Mouse (Mus musculus) CD4-positive helper T cell, adult 2 months (primary cell): ENCODE measurements around the gene Tead1.
A peak's percentile ranks its signal among the peaks of the same experiment; 100 is the strongest.

Experiments used
- DNase-seq: peaks from one replicate; pipeline ENCODE4 v3.0.0-alpha.2; 2012; ENCODE audit warnings: low read depth, missing footprints, low spot score

Gene Tead1

GRCm38 (mm10) chr7:112855419-112855818 lies 176.3 kb downstream of the Tead1 start:
- no peak for DNase-seq

DNA sequence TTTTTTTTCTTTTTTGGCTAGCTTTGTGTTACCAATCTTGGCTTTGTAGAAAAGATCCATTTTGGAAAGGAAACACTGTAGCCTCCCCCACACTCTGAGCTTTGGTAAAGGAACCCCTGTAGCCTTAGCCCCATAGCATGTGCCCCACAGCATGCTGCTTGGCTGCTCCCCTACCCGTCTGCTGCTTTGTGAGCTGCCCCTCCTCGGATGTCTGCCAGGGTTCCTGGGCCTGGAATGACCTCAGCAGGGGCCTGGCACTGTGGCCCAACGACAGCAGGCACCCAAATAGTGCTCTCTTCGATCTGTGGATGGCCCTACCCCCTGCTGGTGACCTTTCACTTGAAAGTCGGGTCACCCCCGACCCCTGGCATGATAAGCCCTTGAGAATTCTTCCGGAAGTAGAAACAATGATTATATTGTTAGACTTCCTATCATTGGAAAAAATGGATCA lies 177.0 kb downstream of the Tead1 start:
- DNase-seq: no peak

DNA sequence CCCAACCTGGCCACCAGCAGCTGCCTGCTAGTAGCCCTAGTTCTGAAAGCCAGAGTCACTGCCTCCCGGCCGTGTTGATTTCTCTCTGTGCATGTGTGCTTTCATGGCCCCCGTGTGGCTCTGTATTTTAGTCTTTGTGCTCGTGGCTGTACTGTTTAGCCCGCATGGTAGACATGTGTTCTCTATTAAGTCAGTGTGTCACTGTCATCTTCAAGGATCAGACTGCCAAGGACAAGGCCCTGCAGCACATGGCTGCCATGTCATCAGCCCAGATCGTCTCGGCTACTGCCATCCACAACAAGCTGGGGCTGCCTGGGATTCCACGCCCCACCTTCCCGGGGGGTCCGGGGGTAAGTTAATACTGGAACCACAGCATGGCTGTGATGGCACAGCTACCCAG lies 177.5 kb downstream of the Tead1 start:
- DNase-seq: no peak

- peak; percentile 27 for DNase-seq
These were observed 180.8 kb downstream of the Tead1 start for GRCm38 (mm10) chr7:112859887-112860286.

DNA sequence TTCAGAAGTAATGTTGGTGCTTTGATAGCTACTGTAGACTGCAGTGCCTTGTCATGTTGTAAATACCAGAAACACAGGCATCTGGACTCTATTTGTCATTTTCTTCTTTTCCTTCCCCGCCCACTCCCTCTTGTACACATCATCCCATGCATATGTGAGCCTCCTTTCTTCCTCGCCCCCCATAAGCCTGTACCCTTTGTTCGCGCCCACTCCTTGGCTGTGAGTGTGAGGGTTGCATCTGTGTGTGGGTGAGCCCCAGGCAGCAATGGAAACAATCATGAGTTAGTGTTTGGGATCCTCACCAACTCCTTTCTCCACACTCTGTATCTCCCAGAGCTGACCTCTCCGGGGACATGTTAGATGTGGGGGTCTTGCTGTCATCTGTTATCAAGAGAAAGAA lies 183.0 kb downstream of the Tead1 start:
- no peak for DNase-seq

- no peak for DNase-seq
These were observed 185.1 kb downstream of the Tead1 start for GRCm38 (mm10) chr7:112864188-112864587.

DNA sequence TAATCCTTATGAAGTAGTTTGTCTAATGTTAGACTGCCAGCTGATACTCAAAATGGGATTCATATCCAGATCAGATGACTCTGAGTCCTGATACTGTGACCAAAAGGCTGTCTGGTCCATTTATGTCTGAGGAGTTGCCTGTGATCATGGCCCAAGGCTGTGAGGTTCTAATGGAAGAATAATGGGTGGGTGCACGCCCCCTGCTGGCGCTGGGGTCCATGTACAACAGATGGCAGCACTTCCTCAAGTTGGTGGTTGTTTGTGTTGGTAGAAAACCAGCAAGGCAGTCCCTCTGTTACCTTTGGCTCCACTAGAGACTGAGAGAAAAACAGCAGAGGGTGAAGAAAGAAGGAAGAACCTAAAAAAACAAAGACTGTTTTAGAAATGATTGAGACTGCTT lies 186.6 kb downstream of the Tead1 start:
- DNase-seq: peak; percentile 10

- peak; percentile 22 for DNase-seq
These were observed 189.7 kb downstream of the Tead1 start for GRCm38 (mm10) chr7:112868551-112869465.

DNA sequence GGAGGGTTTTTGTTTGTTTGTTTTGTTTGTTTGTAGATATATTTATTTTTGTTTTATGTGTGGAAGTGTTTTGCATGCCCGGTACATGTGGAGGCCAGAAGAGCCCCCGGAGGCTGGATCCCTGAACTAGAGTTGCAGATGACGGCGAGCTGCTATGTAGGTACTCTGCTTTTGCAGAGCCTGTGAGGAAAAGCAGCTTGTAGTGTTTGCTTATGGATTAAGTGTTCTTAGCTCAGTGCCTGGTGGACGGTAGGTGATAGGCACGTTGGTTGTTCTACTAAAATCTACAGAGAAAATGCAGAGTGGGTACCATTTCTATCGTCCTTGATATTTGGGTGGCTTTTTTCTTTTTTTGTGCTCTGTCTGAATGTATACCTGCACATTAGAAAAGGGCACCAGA lies 192.6 kb downstream of the Tead1 start:
- no peak for DNase-seq

- no peak for DNase-seq
These were observed 193.5 kb downstream of the Tead1 start for GRCm38 (mm10) chr7:112872435-112873196.

- DNase-seq: no peak
These were observed 197.0 kb downstream of the Tead1 start for GRCm38 (mm10) chr7:112876128-112876527.

- no peak for DNase-seq
These were observed 204.7 kb downstream of the Tead1 start for GRCm38 (mm10) chr7:112883791-112884274.

GRCm38 (mm10) chr7:112885546-112885945 lies 206.4 kb downstream of the Tead1 start:
- no peak for DNase-seq

DNA sequence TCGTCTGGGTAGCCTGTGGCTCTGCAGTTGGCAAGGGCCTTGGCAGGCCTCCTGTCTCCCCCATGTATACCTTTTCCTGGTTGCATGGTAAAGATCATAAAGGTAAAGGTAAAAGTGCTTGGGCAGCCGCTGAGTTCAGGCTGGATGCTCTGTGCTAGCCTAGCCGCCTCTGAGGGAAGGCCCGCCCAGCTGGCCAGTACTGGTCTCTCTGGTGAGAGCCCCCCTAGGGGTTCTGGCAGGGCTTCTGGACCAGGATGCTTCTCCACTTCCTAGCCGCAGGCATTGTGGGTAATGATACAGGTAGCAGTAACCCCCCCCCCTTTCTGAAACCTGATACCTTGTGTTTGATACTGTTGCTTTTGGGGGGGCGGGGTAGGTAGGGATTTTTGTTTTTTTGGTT lies 212.8 kb downstream of the Tead1 start:
- DNase-seq: no peak

DNA sequence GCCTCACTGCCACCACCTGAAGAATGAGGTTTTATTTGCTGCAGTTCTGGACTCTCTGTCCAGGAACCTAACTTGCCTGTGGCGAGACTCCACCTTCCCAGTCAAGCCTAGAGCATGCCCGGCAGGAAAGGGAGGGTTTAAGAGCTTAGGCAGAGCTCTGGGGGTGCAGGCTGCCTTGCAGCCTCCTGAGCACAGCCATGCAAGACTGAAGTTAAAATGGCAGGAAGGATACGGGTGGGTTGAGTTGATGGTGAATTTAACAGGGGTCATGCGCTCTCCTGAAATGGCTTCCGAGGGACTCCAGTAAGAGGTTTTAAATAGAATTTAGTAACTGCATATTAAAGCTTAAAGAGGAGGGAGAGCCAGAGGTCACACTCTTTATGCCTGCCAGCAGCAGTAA lies 213.5 kb downstream of the Tead1 start:
- no peak for DNase-seq

DNA sequence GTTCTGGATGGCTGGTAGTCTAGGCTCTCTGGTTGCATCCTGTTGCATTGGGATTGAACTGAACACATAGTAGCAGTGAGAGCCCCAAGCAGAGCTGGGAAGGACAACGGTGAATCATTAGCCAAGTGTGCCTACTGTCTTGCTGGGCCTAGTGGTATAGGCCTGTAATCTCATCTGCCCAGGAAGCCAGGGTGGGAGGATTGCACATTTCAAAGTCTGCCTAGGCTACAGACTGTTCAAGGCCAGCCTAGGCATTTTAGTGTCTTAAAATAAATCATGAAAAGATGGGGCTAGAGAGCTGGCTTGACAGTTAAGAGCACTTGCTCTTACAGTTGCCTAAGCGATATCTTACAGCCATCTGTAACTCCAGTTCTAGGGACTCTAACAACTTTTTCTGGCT lies 217.2 kb downstream of the Tead1 start:
- no peak for DNase-seq

DNA sequence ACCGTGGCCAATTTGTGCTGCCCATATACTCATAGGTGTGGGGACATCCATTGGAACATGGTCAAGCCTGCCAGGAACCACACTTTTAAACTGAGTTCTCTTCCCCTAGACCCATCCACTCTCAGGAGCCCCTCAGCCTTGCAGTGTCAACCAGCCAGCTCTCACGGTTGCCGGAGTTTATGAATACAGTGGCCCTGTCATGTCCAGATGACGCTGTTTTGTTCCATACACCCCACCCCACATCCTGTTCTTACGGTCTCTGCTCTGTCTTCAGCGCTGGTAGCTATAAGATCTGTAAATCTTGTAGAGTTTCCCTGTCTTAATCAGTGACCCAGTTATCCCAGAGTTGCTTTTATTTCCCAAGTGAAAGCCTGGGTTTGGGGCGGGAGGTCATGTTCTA lies 222.6 kb downstream of the Tead1 start:
- no peak for DNase-seq

- DNase-seq: no peak
These were observed 227.7 kb downstream of the Tead1 start for GRCm38 (mm10) chr7:112906848-112907247.

- no peak for DNase-seq
These were observed 228.3 kb downstream of the Tead1 start for GRCm38 (mm10) chr7:112907468-112907867.

- DNase-seq: no peak
These were observed 230.0 kb downstream of the Tead1 start for GRCm38 (mm10) chr7:112909164-112909563.

DNA sequence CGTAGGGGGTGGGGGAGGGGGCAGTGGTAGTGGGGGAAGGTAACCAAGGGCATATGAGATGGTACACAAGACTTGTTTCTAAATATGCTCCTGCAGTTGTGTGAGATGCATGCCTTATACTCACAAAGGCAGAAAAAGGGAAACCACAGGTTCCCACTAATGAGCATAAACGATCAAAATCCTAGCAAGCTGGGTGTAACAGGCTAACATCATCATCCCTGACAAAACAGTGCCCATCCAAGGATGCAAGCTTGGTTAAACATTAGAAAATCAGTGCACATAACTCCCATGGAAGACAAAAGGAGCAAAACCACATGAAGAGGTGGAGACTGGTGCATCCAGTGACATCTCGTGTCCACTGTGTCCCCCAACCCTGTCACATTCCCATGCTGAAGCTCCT lies 233.9 kb downstream of the Tead1 start:
- DNase-seq: no peak

GRCm38 (mm10) chr7:112915571-112915970 lies 236.5 kb downstream of the Tead1 start:
- no peak for DNase-seq
